Mouse (Mus musculus) ES-Bruce4 (cell line): Measurements from ENCODE around the gene Ncor2. TPM values are rescaled to one million over a fixed set of nuclear protein-coding genes. Genes with fewer than 3 reads are reported as not detected.

Source experiments
- H3K27ac ChIP-seq: 2 replicates; pipeline ENCODE4 v1.5.1; 2012; ENCODE audit warnings: low read length, inconsistent platforms; ENCODE audit not compliant: insufficient read depth
- H3K27me3 ChIP-seq: 2 replicates; pipeline ENCODE4 v1.6.1; 2012; ENCODE audit warnings: mild to moderate bottlenecking, low read length, inconsistent platforms; ENCODE audit not compliant: control insufficient read depth, poor library complexity, insufficient read depth, severe bottlenecking
- H3K36me3 ChIP-seq: 2 replicates; pipeline ENCODE4 v1.6.1; 2012; ENCODE audit warnings: inconsistent platforms, mild to moderate bottlenecking, low read length, moderate library complexity; ENCODE audit not compliant: control insufficient read depth, poor library complexity, insufficient read depth, severe bottlenecking
- H3K4me1 ChIP-seq: one replicate; pipeline ENCODE4 v1.8.1; 2011; ENCODE audit warnings: low read length; ENCODE audit not compliant: control insufficient read depth, insufficient read depth
- H3K4me3 ChIP-seq: 2 replicates; pipeline ENCODE4 v1.5.1; 2011; ENCODE audit warnings: low read depth, mild to moderate bottlenecking, low read length
- H3K9ac ChIP-seq: 2 replicates; pipeline ENCODE4 v1.6.1; 2012; ENCODE audit warnings: low read depth, mild to moderate bottlenecking, inconsistent platforms; ENCODE audit not compliant: poor library complexity, severe bottlenecking
- H3K9me3 ChIP-seq: replicated peaks from 2 replicates; pipeline ENCODE4 v1.6.1; 2012; ENCODE audit warnings: mild to moderate bottlenecking, low read length, inconsistent platforms; ENCODE audit not compliant: control insufficient read depth, poor library complexity, insufficient read depth, severe bottlenecking
- CTCF ChIP-seq: IDR thresholded peaks from one replicate; pipeline ENCODE4 v1.8.1; 2011; ENCODE audit warnings: low read depth, low read length
- EP300 ChIP-seq: IDR thresholded peaks from 2 replicates; pipeline ENCODE4 v1.6.1; 2011; ENCODE audit warnings: low read depth, low read length; ENCODE audit not compliant: insufficient read depth
- POLR2A ChIP-seq: IDR thresholded peaks from one replicate; pipeline ENCODE4 v1.8.1; 2011; ENCODE audit warnings: low read length; ENCODE audit not compliant: insufficient read depth
- polyA plus RNA-seq: library from polyadenylated mRNA; stranded (reverse); fragments of >200 nt; gene quantifications from 2 replicates; pipeline ENCODE4 v1.2.4, GENCODE M21; 2011; ENCODE audit warnings: low read depth; ENCODE audit not compliant: missing spikeins, insufficient read depth, insufficient read length

Gene Ncor2
- polyA plus RNA-seq, 1 experiment, result 57.5 TPM

GRCm38 (mm10) chr5:125141525-125141880, 37.5 kb downstream of the Ncor2 start:
- H3K36me3 ChIP-seq, result no peaks in the 10 kb centered on the region
- no peak overlapping the region for H3K27ac ChIP-seq
- TF ChIP-seq EP300 (no peak), POLR2A (no peak), CTCF (no peak)
- H3K9me3 ChIP-seq, result no peaks in the 10 kb centered on the region
- no peaks in the 10 kb centered on the region for H3K27me3 ChIP-seq
- H3K4me1 ChIP-seq, result peaks cover 2% of the 10 kb centered on the region
- no peak overlapping the region for H3K4me3 ChIP-seq
- H3K9ac ChIP-seq, result no peak overlapping the region

- H3K9me3 ChIP-seq, result no peaks in the 10 kb centered on the region
- no peak overlapping the region for H3K9ac ChIP-seq
- peaks cover 2% of the 10 kb centered on the region for H3K4me1 ChIP-seq
- H3K27me3 ChIP-seq, result no peaks in the 10 kb centered on the region
- TF ChIP-seq CTCF, result no peak
- TF ChIP-seq EP300, result no peak
- TF ChIP-seq POLR2A, result no peak
- no peaks in the 10 kb centered on the region for H3K36me3 ChIP-seq
- no peak overlapping the region for H3K4me3 ChIP-seq
- no peak overlapping the region for H3K27ac ChIP-seq
These were observed 38.0 kb downstream of the Ncor2 start for GRCm38 (mm10) chr5:125140832-125141524.

GRCm38 (mm10) chr5:125140151-125140699, 38.8 kb downstream of the Ncor2 start:
- H3K4me1 ChIP-seq, result peaks cover 2% of the 10 kb centered on the region
- H3K9me3 ChIP-seq, result no peaks in the 10 kb centered on the region
- no peaks in the 10 kb centered on the region for H3K36me3 ChIP-seq
- H3K4me3 ChIP-seq, result no peak overlapping the region
- H3K9ac ChIP-seq, result no peak overlapping the region
- no peaks in the 10 kb centered on the region for H3K27me3 ChIP-seq
- H3K27ac ChIP-seq, result no peak overlapping the region
- no peak for TF ChIP-seq CTCF
- no peak for TF ChIP-seq POLR2A
- TF ChIP-seq EP300, result no peak

GRCm38 (mm10) chr5:125139669-125140068, 39.4 kb downstream of the Ncor2 start:
- Histone ChIP-seq H3K27me3 (no peaks in the 10 kb centered on the region), H3K9me3 (no peaks in the 10 kb centered on the region), H3K4me1 (peaks cover 2% of the 10 kb centered on the region), H3K4me3 (no peak overlapping the region), H3K27ac (no peak overlapping the region), H3K36me3 (no peaks in the 10 kb centered on the region), H3K9ac (no peak overlapping the region)
- no peak for TF ChIP-seq EP300
- no peak for TF ChIP-seq CTCF
- no peak for TF ChIP-seq POLR2A

- no peak overlapping the region for H3K4me3 ChIP-seq
- peaks cover 2% of the 10 kb centered on the region for H3K4me1 ChIP-seq
- no peak overlapping the region for H3K27ac ChIP-seq
- no peaks in the 10 kb centered on the region for H3K9me3 ChIP-seq
- H3K36me3 ChIP-seq, result no peaks in the 10 kb centered on the region
- no peaks in the 10 kb centered on the region for H3K27me3 ChIP-seq
- TF ChIP-seq CTCF, result no peak
- no peak for TF ChIP-seq POLR2A
- no peak for TF ChIP-seq EP300
- no peak overlapping the region for H3K9ac ChIP-seq
These were observed 40.1 kb downstream of the Ncor2 start for GRCm38 (mm10) chr5:125138841-125139430.

- no peaks in the 10 kb centered on the region for H3K27me3 ChIP-seq
- H3K27ac ChIP-seq, result no peak overlapping the region
- no peak overlapping the region for H3K9ac ChIP-seq
- no peak overlapping the region for H3K4me3 ChIP-seq
- TF ChIP-seq EP300, result no peak
- TF ChIP-seq POLR2A, result no peak
- H3K4me1 ChIP-seq, result peaks cover 2% of the 10 kb centered on the region
- H3K36me3 ChIP-seq, result no peaks in the 10 kb centered on the region
- H3K9me3 ChIP-seq, result no peaks in the 10 kb centered on the region
These were observed 41.2 kb downstream of the Ncor2 start for GRCm38 (mm10) chr5:125137672-125138285.
